Mouse (Mus musculus): ENCODE results near the gene Cit.

DNA sequence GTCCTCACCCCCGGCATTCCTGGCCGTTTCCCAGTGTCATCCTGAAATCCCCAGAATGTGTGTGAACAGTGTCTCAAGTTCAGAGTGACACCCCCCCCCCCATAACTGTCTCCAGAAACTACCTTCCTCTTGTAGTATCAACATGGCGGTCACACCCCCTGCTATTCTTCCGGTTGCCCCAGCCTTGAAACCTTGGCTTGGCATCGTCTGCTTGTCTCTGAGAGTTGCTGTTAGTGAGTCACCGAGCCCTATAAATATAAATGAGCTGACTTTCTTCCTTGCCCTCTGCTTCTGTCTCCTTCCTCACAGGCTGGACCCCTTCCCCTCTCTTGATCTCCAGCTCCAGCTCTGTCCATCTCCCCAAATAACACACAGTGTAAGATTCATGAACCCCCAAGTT, 92.5 kb downstream of the Cit start:
- TF ChIP-seq CTCF (IDR thresholded peaks at IDR 0.05) (no peak), POLR2A (IDR thresholded peaks at IDR 0.05; ENCODE audit: insufficient read depth, low read depth, low read length) (no peak)

Data from heart, adult 2 months (tissue).